Mouse (Mus musculus) midbrain, embryonic 16.5 days (tissue): ENCODE measurements around the gene Klhl21. TPM values are rescaled to one million over a fixed set of nuclear protein-coding genes. Genes with fewer than 3 reads are reported as not detected.
A peak's percentile ranks its signal among the peaks of the same experiment; 100 is the strongest.

Experiments
- ATAC-seq: fragments of 200-750 bp; cut with Nextera tagmentation; 2 replicates; pipeline ENCODE4 v1.8.0; 2017; ENCODE audit warnings: moderate TSS enrichment
- H3K27ac ChIP-seq: fragments of 300-500 bp; sonication (generic); 2 replicates; pipeline ENCODE4 v1.5.1; 2014; ENCODE audit warnings: mild to moderate bottlenecking, low read length, mixed read lengths
- H3K27me3 ChIP-seq: fragments of 300-500 bp; sonication (generic); 2 replicates; pipeline ENCODE4 v1.6.1; 2014; ENCODE audit warnings: low read depth, low read length, mixed read lengths; ENCODE audit not compliant: control insufficient read depth, insufficient read depth
- H3K36me3 ChIP-seq: fragments of 300-500 bp; sonication (generic); 2 replicates; pipeline ENCODE4 v1.6.1; 2014; ENCODE audit warnings: mild to moderate bottlenecking, low read length, moderate library complexity, mixed read lengths; ENCODE audit not compliant: control insufficient read depth, insufficient read depth
- H3K4me1 ChIP-seq: fragments of 300-500 bp; sonication (generic); 2 replicates; pipeline ENCODE4 v1.6.1; 2014; ENCODE audit warnings: mild to moderate bottlenecking, low read length, mixed read lengths; ENCODE audit not compliant: control insufficient read depth, insufficient read depth
- H3K4me2 ChIP-seq: fragments of 300-500 bp; sonication (generic); 2 replicates; pipeline ENCODE4 v1.6.1; 2014; ENCODE audit warnings: mild to moderate bottlenecking, low read length, mixed read lengths
- H3K4me3 ChIP-seq: fragments of 300-500 bp; sonication (generic); 2 replicates; pipeline ENCODE4 v1.5.1; 2014; ENCODE audit warnings: low read depth, mild to moderate bottlenecking, low read length, moderate library complexity, mixed read lengths
- H3K9ac ChIP-seq: fragments of 300-500 bp; sonication (generic); 2 replicates; pipeline ENCODE4 v1.6.1; 2014; ENCODE audit warnings: low read depth, low read length, mixed read lengths
- H3K9me3 ChIP-seq: fragments of 300-500 bp; sonication (generic); replicated peaks from 2 replicates; pipeline ENCODE4 v1.6.1; 2014; ENCODE audit warnings: mild to moderate bottlenecking, low read length, mixed read lengths; ENCODE audit not compliant: control insufficient read depth, poor library complexity, severe bottlenecking
- WGBS: fragments of 180-500 bp; shearing (Covaris S2); extraction: QIAGEN DNeasy Blood & Tissue Kit; methylation state at CpG from one replicate; pipeline ENCODE4 v1.1.7; 2014; 5-methylcytosine and 5-hydroxymethylcytosine counted together
- polyA plus RNA-seq: library from polyadenylated mRNA; unstranded; fragments of >200 nt; fragmentation: Nextera tagmentation; extraction: Ambion mirVana; gene quantifications from 2 replicates; pipeline ENCODE4 v1.2.1, GENCODE M21; 2015

The Klhl21 gene
- polyA plus RNA-seq, 1 experiment from 2014 or later = 3.0 TPM

DNA sequence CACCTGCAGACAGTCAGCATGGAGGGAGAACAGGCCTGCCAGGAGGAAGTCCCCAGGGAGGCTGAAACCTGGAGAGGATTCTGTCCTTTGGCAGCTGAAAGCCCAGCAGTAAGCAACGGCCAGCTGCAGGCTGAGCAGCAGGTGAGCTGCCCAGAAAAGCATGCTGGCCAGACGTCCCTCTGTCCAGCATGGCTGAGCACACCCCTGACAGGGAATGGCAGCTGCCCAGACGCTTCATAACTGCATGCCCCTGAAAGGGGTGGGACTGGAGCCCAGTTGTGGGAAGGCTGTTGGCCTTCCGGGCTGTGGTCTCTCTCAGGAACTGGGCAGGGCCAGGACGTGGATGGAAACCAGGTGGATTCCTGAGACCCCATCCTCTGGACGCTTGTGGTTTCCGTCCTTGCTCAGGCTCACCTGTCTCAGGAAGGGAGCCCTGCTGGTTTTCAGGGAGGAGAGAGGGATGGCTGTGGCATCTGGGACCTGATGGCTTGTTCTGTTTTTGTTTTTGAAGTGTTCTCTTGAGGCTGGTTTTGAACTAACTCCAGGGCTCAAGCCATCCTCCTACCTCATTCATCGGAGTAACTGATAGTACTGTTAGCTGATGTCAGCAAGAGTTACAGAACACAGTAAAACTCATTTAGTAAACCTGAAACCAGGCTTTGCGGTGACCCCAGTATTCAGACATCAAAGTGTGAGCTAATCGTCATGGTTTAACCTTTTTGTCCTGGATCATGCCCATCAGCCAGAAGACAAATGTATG, 29.8 kb downstream of the Klhl21 start, which contains the start of gene Tas1r1:
Tas1r1 (minus strand) TSS at position 344 of the 760 bp plus-strand sequence.
- WGBS = 56% methylated on average over 10 of the region's 10 CpGs
- peaks cover 11% of the 10 kb centered on the region for H3K36me3 ChIP-seq

GRCm38 (mm10) chr4:152038985-152039830, 30.6 kb downstream of the Klhl21 start, which contains the start of gene Nol9:
Gene Nol9, plus strand, starts transcription at chr4:152039321.
- H3K36me3 ChIP-seq = peaks cover 12% of the 10 kb centered on the region
- peak within 1 kb of the TSS; percentile 91 for H3K9ac ChIP-seq
- H3K4me2 ChIP-seq = peak within 1 kb of the TSS; percentile 98
- H3K27me3 ChIP-seq = no peaks in the 10 kb centered on the region
- peak within 1 kb of the TSS; percentile 36; the same call in 1 of the 2 replicates for H3K27ac ChIP-seq
- peak within 1 kb of the TSS; percentile 96 for H3K4me3 ChIP-seq
- ATAC-seq = peak; percentile 86
- under 1% methylated on average over 79 of the region's 86 CpGs for WGBS
- H3K4me1 ChIP-seq = peaks cover 9% of the 10 kb centered on the region
- H3K9me3 ChIP-seq = no peaks in the 10 kb centered on the region

More for the DNA sequence above, 29.8 kb downstream of the Klhl21 start, which contains the start of gene Tas1r1:
- Histone ChIP-seq H3K4me3 (peak within 1 kb of the TSS; percentile 96), H3K4me1 (peaks cover 9% of the 10 kb centered on the region), H3K27me3 (no peaks in the 10 kb centered on the region), H3K9ac (peak within 1 kb of the TSS; percentile 91), H3K27ac (peak within 1 kb of the TSS; percentile 36; the same call in 1 of the 2 replicates), H3K9me3 (no peaks in the 10 kb centered on the region), H3K4me2 (peak within 1 kb of the TSS; percentile 98)
- ATAC-seq = 0 out of 2 replicates have a peak, but pooled peaks have one; percentile 16

- ATAC-seq = no peak
Measured at GRCm38 (mm10) chr4:152039831-152040310, 31.3 kb downstream of the Klhl21 start.

DNA sequence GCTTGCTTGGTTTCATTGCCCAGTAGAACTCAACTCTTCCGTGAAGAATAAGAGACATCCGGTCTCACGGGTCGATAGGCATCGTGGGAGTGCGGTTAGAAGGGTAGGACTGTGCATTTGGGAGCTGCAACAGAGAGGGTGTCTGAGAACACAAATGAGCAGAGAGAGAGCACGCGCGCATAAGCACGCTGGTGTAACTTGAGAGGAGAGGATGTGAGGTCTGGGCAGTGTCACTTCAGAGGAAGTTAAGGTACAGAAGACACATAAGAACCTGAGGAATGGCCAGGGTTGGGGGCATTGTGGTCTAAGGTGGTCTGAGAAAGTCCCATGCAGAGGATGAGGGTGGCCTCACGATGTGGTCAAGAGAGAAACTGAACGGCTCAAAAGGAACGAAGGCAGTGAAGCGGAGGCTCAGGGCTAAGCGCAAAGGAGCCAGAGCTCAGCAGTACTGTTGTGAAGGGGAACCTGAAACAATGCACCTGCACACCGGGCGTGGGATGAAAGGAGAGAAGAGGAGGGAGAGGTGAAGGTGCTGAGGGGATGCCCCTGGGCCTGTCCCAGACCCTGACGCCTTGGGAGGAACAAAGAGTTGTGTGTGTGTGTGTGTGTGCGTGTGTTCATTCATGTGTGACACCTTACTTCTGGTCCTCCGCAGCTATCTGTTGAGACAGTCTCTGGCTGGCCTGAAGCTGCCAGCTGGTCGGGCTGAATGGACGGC, 33.5 kb downstream of the Klhl21 start:
- no peak overlapping the region for H3K4me2 ChIP-seq
- no peaks in the 10 kb centered on the region for H3K9me3 ChIP-seq
- no peak overlapping the region for H3K4me3 ChIP-seq
- no peak overlapping the region for H3K27ac ChIP-seq
- H3K9ac ChIP-seq = no peak overlapping the region
- ATAC-seq = no peak
- 97% methylated on average over 22 of the region's 22 CpGs for WGBS
- peaks cover 9% of the 10 kb centered on the region for H3K4me1 ChIP-seq
- H3K27me3 ChIP-seq = no peaks in the 10 kb centered on the region
- H3K36me3 ChIP-seq = peaks cover 31% of the 10 kb centered on the region

More at GRCm38 (mm10) chr4:152039831-152040310, 31.3 kb downstream of the Klhl21 start:
- Histone ChIP-seq H3K36me3 (peaks cover 16% of the 10 kb centered on the region), H3K9ac (peak overlapping the region; percentile 91), H3K4me2 (peak overlapping the region; percentile 98), H3K4me1 (peaks cover 9% of the 10 kb centered on the region), H3K27ac (no peak overlapping the region), H3K27me3 (no peaks in the 10 kb centered on the region), H3K9me3 (no peaks in the 10 kb centered on the region), H3K4me3 (peak overlapping the region; percentile 96)
- whole genome bisulfite sequencing = 4% methylated on average over 25 of the region's 25 CpGs

GRCm38 (mm10) chr4:152043171-152043570, 34.6 kb downstream of the Klhl21 start:
- no peak for ATAC-seq
- H3K27me3 ChIP-seq = no peaks in the 10 kb centered on the region
- H3K36me3 ChIP-seq = peaks cover 40% of the 10 kb centered on the region
- peaks cover 9% of the 10 kb centered on the region for H3K4me1 ChIP-seq
- H3K4me3 ChIP-seq = no peak overlapping the region
- WGBS = 91% methylated on average over 3 of the region's 3 CpGs
- H3K9ac ChIP-seq = no peak overlapping the region
- no peak overlapping the region for H3K27ac ChIP-seq
- H3K4me2 ChIP-seq = no peak overlapping the region
- no peaks in the 10 kb centered on the region for H3K9me3 ChIP-seq

DNA sequence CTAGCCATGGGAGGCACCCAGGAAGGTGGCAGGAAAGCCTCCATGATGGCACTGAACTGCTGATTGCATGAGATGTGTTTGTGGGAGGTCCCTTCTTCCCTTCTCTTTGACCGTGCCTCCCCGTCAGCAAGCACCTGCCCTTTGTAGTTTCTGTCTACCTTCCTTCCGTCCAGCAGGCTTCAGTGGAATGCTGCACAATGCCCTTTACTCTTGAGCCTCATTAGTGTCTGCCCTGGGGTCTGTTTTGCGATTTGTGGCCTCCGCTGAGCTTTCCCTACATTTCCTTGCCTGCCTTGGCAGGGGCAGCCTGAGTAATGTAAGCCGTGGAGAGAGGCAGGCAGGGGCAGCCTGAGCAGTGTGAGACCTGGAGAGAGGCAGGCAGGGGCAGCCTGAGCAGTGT, 36.0 kb downstream of the Klhl21 start:
- H3K4me2 ChIP-seq = no peak overlapping the region

GRCm38 (mm10) chr4:152062390-152063110, 53.9 kb downstream of the Klhl21 start:
- ATAC-seq = no peak
- Histone ChIP-seq H3K4me2 (no peak overlapping the region), H3K27ac (no peak overlapping the region), H3K27me3 (no peaks in the 10 kb centered on the region), H3K9me3 (no peaks in the 10 kb centered on the region), H3K4me1 (no peaks in the 10 kb centered on the region), H3K4me3 (no peak overlapping the region), H3K9ac (no peak overlapping the region), H3K36me3 (peaks cover 25% of the 10 kb centered on the region)
- 77% methylated on average over 9 of the region's 9 CpGs for WGBS

More for the DNA sequence above, 36.0 kb downstream of the Klhl21 start:
- H3K4me3 ChIP-seq = no peak overlapping the region
- no peak overlapping the region for H3K27ac ChIP-seq
- H3K36me3 ChIP-seq = peaks cover 43% of the 10 kb centered on the region
- no peaks in the 10 kb centered on the region for H3K27me3 ChIP-seq
- peaks cover 9% of the 10 kb centered on the region for H3K4me1 ChIP-seq
- no peaks in the 10 kb centered on the region for H3K9me3 ChIP-seq
- no peak for ATAC-seq
- WGBS = 81% methylated on average over 6 of the region's 6 CpGs
- H3K9ac ChIP-seq = no peak overlapping the region

- Histone ChIP-seq H3K27me3 (no peaks in the 10 kb centered on the region), H3K4me1 (0 out of 2 replicates have a peak, but pooled peaks cover 3% of the 10 kb centered on the region), H3K36me3 (no peaks in the 10 kb centered on the region), H3K27ac (no peak overlapping the region), H3K9me3 (no peaks in the 10 kb centered on the region), H3K4me2 (no peak overlapping the region), H3K4me3 (no peak overlapping the region), H3K9ac (no peak overlapping the region)
- ATAC-seq = no peak
Measured at GRCm38 (mm10) chr4:152067280-152067679, 58.7 kb downstream of the Klhl21 start.
